Mouse (Mus musculus) kidney, postnatal 36 days (tissue): ENCODE measurements at regions not wholly inside any gene's neighbourhood (a gene's known extent, or its start where the extent isn't known, plus 50 kb on each side); places are given as distances from the start of the nearest gene placed in this dataset.
A peak's percentile ranks its signal among the peaks of the same experiment; 100 is the strongest.
"Not testable (repeated sequence)": the region's sequence is repeated elsewhere in the genome, so short reads cannot be mapped to it uniquely, and the experiment has no call there.

ENCODE experiments used
- DNase-seq, 2 experiments: peaks; one replicate each; pipeline ENCODE4 v3.0.0; 2021 to 2022; ENCODE audit warnings: mixed read lengths in 2 of 2

DNA sequence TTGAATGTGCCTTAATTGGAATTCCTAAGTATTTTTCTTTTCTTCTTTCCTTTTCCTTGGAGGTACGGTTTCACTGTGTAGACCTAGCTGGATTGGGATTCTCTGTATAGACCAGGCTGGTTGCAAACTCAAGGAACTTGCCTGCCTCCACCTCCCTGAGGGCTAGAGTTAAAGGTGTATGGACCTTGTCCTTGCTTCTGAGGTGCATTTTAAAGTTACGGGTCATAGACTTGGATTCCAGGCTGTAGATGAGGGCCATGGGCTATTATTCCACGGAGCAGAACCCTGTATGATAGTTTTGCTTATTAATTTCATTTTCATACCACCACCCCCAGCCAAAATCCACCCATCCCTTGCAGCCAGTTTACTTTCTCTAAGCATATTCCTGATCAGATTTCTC, 50.7 kb upstream of the Wdr26 start:
- no peak for DNase-seq

DNA sequence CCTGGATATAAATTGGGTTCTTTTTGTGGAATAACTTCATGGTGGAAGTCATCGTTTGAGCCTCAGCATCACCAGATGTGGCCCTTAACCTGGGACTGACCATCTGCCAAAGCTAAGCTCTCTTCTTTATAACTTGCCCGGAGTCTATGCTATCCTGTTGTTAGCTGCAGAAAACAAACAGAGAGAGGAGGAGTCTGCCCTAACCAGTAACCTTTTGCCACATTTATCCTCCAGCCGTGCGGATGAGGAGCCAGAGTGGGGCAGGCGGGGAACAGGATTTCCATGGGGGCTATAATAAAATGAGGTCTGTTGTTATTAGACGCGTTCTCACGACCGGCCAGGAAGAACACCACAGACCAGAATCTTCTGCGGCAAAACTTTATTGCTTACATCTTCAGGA, 51.4 kb upstream of the Wdr26 start:
- DNase-seq, result no peak

DNA sequence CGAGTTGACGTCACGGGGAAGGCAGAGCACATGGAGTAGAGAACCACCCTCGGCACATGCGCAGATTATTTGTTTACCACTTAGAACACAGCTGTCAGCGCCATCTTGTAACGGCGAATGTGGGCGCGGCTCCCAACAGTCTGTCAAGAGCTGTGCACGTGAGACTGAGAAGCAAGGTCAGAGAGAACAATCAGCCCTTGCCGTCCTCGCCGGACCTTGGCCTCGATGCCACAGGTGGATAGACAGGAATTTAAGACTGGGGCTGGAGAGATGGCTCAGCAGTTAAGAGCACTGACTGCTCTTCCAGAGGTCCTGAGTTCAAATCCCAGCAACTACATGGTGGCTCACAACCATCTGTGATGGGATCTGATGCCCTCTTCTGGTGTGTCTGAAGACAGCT, 58.7 kb upstream of the Wdr26 start:
- peak in 1 of 2 experiments; percentile 42 for DNase-seq

DNA sequence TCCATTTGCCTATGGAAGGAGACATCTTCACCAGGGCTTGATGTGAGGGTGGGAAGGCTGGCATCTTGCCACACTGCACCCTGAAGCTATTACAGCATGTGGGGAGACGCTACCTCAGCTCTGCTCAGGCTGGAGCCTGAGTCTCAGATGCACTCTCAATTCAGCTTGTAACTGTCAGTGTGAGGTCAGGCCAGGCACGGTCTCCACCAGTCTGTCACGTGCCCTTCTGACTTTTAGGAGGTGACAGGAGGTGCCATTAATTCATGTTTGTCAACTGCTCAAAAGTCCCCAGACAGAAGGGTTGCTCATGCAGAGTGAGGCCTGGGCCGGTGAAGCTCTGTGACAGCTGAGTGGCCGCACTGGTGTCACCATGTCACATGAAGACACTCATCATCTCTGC, 59.4 kb upstream of the Wdr26 start:
- DNase-seq, result no peak

DNA sequence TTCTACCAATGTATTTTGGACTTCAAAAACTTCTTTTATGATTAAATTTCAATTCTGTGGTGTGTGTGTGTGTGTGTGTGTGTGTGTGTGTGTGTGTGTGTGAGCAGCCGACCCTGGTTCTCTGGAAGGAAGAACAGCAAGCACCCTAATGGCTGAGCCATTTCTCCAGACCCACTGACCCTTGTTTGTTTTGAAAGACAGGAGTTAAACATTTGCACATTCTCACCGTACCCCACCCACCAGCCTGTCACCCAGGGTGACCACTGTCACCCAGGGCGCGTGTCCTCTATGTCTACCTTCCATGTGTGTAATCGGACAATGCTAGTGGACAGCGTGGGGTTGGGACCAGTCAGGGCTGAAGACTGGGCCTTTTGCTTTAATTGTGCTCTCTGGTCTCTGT, 60.0 kb upstream of the Wdr26 start:
- peak; percentile 41 to 65 for DNase-seq

DNA sequence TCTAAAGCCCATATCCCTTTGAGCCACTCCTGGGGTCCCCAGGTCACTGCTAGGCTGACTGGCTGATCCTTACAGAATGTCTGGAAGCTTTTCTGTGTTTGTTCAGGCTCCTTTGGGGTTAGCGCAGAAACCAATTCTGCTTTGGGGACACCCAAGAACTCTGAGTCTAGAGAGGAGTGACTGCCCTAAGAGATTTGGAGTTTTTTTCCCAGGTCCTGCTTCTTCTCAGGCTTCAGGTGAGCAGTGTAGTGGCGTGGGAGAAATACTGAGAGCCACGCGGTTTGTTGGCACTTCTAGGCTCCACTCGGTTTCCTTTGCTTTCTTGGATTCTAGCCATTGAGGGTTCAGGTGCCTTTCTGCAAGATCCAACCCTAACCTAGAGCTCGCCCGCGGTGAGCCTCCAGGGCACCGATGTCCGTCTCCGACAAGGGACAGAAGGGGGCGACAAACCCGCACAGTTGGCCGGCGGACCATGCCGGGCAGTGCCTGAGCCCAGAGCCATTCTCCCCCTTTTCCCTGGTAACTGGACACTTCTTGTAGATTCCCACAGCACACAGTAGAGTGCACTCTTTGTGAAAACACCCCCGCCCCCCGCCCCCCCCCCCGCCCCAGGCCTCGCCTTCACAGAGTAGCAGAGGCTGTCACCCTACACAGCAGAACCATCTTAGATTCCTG, 61.0 kb upstream of the Wdr26 start:
- DNase-seq, result peak; percentile 84 to 93

DNA sequence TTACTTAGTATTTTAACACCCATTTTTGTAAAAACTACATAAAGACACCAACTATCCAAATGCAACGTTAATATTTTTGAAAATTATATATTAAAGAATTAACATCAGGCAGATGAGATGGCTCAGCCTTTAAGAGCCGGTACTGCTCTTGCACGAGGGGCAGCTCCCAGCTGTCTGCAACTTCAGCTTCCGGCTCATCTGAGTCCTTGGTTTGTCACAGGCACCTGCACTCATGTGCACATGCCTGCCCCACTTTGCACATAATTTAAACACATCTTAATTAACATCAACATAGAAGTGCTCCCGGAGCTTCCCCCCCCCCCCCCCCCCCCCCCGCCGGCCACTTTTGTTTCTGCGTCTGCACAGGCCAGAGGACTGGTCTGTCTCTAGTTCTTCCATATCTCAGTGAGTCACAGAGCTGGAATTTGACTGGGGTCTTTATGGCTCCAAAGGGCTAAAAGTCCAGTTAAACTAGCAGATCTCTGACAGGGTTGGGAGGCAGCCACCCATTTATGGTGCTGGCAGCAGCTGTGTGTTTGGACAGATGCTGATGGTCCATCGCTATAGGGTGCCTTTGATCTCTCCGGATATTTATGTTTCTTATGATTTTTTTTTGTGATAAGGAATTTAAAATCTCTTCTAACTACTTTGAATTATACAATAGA, 61.9 kb upstream of the Wdr26 start:
- DNase-seq, result no peak

DNA sequence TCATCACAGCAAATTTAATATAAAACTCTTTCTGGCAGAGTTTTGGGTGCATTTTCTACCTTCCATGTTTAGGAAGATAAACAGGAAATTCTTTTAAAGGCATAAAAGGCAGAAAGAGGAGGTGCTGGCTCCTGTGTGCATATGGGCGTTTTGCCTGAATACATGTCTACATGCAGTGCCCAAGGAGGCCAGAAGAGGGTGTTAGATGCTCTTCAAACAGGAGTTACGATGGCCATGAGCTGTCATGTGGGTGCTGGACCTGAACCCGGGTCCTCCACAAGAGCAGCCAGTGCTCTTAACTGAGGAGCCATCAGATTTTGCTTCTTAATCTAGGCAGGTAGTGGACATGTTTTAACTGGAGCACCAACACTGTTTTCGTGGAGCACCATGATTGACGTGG, 69.0 kb upstream of the Wdr26 start:
- no peak for DNase-seq

DNA sequence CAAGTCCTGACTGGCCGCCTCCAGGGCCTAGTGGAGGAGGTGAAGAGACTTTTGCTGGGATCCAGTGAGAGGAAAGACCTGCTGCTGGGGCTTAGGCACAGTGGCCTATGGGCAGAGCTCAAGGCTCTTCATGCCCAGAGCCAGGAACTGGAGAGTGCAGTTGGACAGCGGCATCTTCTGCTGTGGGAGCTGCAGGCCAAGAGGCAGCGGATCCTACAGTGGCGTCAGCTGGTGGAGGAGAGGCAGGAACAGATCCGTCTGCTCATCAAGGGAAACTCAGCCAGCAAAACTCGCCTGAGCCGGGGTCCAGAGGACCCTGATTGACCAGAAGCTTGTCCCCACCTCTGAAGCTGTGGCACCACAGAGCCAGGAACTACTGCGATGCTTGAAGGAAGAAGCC, 69.4 kb upstream of the Cnih3 start:
- not testable (repeated sequence) for DNase-seq

DNA sequence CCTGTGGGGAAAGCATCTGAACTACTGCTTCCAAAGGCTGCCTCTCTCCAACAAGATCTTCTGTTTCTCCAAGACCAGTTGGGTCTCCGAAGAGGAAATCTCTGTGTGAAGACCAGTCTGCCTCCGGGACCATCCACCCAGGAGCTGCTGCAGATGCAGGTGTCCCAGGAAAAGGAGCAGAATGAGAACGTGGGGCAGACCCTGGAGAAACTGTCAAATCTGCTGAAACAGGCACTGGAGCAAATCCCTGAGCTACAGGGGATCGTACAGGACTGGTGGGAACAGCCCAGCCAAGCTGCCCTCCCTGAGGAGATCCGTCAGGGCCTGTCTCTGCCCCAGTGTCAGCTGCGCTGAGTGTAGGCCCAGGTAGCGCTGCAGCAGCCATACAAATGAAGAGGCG, 68.9 kb upstream of the Cnih3 start:
- DNase-seq, result not testable (repeated sequence)

DNA sequence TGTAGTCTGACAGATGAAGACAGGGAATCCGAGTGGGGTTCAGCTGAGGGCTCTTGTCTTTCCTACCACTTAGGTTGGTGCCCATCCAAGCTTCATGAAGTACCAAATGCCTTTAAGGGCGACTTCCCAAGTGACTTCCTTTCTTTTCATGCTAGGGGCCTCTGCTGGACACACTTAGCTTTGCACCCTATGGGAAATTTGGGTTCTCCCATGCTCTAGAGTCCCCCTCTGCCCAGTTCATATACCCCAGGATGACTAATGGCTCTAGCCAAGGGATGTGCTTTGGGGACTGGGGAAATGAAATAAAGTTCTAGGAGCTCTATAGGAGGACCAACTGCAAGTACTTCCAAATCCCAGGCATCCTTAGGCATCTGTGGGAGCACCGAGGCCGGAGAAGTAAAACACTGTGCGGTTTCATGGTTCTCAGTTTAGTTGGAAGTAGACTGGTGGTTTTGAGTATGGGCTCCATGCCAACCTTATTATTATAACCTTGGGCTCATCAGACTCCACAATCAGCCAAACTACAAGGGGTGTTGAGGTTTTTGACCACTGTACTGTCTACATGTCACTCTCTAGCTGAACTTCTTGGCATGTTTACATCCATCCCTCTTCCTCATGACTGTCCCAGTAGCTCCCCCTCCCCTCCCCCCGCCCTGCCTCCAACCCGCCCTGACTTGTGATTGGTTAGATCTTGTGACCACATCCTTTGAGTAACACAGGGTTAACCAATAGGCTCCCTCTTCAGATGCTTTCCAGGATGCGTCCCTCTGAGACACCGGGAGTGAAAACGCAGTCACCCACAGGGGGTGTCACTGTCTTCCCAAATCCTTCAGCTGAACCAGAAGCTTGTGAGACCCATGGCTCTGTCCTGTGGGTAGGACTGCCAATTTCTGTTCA, 67.9 kb upstream of the Cnih3 start:
- DNase-seq, result peak in 1 of 2 experiments; percentile 36

DNA sequence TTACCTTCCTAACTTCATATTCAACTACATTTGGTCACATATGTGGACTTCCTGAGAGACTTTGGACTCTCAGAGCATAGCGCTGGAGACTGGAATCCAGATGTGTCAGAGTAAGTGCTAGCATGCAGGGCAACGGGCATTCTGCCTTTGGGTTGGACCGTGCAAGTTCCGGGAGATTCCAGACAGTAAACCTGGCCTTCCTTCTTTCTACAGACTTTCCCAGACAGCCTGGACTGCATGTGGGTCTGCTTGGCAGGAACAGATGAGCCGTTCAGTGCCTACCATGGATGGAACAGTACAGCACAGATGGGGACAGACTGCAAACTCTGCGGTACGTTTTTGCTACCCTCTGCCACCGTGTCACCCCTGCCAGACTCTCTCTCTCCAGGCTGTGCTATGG, 66.8 kb upstream of the Cnih3 start:
- DNase-seq, result peak in 1 of 2 experiments; percentile 58

DNA sequence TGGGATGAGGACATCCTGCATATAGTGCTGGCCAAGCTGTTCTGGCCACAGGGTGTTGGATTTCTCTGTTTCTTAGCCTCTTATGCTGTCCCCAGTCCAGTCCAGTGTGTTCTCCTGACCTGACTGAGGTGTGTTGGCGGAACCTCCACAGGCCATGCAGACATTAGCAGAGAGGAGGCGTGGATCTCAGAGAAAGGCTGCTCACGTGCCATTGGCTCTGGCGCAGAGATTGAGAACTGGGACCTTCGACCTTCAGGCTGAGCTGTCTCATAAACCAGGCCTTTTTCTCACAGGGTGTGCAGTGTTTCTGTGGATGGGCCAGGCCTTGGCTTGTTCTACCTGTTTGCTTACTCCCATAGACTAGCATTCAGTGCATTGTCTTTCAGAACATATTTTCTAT, 66.3 kb upstream of the Cnih3 start:
- DNase-seq, result peak; percentile 72 to 79

DNA sequence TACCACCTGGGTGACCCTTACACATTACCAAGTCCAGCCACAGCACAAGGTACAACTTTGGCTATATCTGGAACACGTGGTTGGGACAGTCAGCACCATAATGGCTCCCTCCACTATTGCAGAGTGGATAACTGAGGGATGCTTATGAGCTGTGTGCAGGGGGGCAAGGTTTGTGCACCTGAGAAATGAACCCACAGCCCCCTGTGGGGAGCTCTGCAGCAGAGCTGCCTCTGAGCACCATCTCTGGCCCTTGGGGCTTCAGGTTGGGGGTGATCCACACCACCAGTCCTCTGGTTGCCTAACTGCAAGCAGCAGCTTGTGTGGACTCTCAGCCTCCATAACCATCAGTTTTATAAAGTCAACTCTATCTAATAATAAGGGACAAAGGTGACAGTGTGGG, 65.3 kb upstream of the Cnih3 start:
- no peak for DNase-seq

DNA sequence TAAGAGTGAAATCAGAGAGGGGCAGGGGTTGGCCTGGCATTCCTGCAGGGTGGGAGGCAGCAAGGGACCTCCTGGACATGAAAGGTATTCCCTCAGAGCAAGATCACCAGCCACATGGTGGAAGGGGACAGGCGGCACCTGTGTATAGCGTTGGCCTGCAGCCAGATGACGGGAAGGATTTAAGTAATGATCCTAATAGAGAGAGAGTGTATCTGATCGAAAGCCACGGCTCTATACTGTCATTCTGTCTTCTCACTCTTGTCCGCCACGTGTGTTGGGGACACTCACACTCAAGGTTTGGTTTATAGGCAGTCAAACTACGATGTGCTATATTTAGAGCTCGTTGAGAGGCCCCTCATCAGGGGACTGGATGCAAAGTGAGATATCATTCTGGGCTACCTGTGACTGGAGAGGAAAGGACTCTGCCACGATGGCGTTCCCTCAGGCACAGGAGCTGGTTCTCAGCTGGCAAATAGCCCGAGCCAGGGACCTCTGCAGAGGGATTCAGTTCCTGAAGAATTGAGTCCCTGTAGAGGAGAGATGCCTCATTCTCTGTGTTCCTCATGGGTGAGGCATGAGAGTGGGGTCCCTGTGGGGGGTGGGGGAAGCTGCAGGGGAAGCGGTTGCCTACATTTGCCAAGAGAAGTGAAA, 62.9 kb upstream of the Cnih3 start:
- DNase-seq, result no peak

DNA sequence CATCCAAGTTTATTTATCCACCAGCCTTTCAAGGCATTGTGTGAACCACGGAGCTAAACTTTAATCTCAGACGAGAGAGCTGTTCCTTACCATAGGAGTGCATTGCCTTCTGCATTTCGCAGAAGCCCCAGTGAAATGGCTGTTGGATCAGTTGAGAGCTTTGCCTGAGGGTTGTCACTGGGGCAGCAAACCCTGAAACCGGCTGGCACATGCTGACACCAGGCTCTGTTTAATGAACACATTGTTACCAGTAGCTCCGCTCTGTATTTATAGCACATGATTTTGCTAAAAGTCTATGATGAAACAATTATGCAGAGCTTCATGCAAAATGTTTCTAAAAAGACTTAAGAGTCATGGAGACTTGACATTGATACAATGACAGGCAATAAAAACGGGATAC, 61.2 kb upstream of the Cnih3 start:
- no peak for DNase-seq

DNA sequence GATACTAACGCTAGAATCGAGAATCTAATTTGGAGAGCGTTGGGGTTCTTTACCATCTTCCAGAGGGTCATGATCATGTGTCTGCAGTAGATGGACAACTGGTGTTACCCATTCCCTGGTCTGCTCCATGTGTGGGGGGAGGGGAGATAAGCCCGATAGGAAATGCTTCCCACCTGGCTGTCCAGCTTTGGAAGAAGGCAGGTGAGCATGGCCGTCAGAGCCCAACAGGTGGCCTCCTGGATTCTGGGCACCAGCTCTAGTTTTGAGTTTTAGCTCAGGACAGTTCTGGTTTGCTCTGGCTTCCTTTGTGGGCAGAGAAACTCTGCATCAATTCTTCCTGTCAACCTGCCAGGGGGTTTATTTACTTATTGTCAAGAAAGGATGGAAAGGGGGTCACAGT, 60.5 kb upstream of the Cnih3 start:
- no peak for DNase-seq

DNA sequence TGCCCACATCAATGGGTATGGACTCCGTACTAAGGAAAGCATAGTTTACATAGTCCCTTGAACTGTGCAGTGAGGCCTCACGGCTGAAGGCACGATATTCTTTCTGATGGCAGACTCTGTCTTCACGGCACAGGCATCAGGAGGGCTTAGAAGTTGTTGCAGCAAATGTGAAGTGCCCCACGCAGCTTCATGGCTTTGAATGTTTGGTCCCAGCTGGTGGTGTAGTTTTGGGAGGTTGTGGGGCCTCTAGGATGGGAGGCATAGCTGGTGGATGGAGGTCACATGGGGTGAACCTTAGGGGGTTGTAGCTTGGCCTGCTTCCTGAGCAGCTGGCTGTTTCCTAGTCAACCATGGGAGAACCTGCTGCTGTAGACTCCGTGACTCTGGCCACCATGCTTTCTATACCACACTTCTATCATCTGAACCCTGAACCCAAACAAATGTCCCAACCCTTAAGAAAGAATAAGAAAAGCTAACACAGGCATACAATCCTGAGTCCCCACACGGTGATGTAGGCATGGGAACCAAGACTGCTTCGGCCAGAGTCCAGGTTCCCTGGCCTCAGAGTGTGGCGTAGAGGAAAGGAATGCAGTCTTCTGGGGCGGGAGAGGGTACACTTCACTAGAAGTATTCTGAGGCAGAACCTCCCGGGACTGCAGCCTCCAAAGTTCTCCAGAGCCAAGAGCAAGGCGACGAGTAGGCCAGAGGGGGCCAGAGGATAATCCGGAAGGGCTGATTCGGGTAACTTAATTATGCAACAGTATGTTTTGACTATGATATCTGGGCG, 59.2 kb upstream of the Cnih3 start:
- peak; percentile 58 for DNase-seq

DNA sequence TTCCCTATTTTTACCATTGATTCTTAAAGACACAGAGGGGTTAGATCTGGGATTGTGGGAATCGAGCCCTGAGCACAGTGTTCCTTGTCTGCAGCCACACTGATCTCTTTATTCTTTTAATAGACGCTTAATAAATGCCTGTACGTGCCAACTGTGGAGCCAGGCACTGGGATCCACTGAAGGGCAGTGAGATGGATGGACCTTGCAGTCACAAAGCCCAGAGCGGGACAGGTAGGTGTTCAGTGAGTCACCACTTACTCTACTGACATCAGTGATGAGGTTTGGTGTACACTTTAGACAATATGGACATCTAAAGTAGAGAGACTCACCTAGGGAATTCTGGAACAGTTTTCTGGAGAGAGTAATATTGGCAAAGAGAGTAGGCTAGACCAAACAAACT, 56.8 kb upstream of the Cnih3 start:
- no peak for DNase-seq

DNA sequence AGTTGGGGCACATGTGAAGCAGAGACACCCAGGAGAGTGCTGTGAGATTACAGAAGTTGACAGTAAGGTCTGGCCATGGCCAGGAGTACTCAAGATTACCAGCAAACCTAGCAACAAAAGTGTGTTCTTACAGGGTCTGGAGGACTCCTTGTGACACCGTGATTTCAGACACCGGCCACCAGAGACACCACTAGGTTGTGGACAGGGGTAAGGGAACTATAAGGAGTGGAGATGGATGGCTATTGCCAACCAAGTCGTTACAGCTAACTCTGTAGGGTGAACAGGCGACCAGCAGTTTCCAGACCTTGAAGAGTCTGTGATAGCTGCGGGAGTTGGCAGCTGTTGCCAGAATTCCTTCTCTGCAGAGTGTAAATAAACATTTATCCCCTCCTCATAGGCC, 54.4 kb upstream of the Cnih3 start:
- no peak for DNase-seq

DNA sequence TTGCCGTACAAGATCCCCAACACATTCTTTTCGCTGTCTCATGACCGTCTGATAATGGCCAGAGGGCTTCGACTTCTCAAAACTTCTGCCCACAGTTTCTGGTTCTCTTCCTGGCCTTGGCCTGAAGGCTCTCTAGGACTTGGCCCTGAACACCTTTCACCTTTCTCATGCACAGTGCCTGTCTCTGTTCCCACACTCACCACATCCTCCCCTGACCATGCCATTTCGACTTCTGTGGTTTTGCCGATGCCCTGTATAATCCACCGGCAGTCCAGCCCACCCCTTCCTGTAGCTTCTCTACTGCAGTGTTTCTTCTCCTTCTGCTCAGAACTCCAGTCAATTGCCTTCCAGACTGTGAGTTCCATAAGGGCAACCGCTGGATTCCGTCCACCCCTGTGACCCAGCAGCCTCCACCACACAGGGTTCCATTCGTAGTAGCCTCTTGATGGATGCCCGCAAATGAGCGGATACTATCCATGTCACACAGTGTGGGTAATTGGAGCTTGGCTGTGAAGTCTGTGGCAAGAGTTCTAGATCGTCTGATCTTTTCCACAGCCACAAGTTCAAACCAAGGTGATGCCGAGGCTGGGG, 53.3 kb upstream of the Cnih3 start:
- DNase-seq, result no peak

DNA sequence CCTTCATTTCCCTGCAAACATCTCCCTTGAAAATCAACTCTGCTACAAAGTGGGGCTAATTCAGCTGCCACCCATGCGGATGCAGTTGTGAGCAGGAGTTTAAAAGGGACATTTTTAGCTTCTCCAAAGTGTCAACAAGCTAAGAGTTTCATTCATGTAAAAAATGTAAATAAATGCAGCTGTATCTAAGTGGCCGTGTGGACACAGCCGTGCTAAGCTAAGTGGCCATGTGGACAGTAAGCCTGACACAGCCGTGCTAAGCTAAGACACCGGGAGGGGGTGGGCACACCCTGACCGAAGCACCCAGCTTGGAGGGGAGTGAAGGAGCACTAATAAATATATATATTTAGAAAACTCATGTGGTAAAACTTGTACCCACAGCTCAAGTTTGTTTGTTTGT, 52.6 kb upstream of the Cnih3 start:
- no peak for DNase-seq
